Mouse (Mus musculus): ENCODE data around the gene Agxt2. TPM values are rescaled to one million over a fixed set of nuclear protein-coding genes. Genes with fewer than 3 reads are reported as not detected.

Gene Agxt2
- polyA plus RNA-seq (2014; fragmentation: Illumina TruSeq; extraction: RNeasy Lipid Tissue Mini Kit (QIAGEN cat#74804); ENCODE audit: insufficient read depth, low read depth, low replicate concordance): not detected

GRCm38 (mm10) chr15:10358039-10358948 lies at the start of gene Agxt2:
TSS of gene Agxt2 (plus strand) at chr15:10358532.

GRCm38 (mm10) chr15:10325080-10325479 lies 33.3 kb upstream of the Agxt2 start, which contains the start of gene Gm21973:
TSS of gene Gm21973 (plus strand) at chr15:10325380.

Other genes with a start within 250 kb of the Agxt2 start
- gene Prlr, start 181.3 kb upstream of the Agxt2 start, polyA plus RNA-seq (2014; fragmentation: Illumina TruSeq; extraction: RNeasy Lipid Tissue Mini Kit (QIAGEN cat#74804); ENCODE audit: insufficient read depth, low read depth, low replicate concordance): 0.19 TPM
- gene Gm21973, start 33.2 kb upstream of the Agxt2 start, polyA plus RNA-seq (2014; fragmentation: Illumina TruSeq; extraction: RNeasy Lipid Tissue Mini Kit (QIAGEN cat#74804); ENCODE audit: insufficient read depth, low read depth, low replicate concordance): not detected
- 15.6 TPM for gene Dnajc21, start 112.0 kb downstream of the Agxt2 start, polyA plus RNA-seq (2014; fragmentation: Illumina TruSeq; extraction: RNeasy Lipid Tissue Mini Kit (QIAGEN cat#74804); ENCODE audit: insufficient read depth, low read depth, low replicate concordance)
- gene Brix1, start 127.4 kb downstream of the Agxt2 start, polyA plus RNA-seq (2014; fragmentation: Illumina TruSeq; extraction: RNeasy Lipid Tissue Mini Kit (QIAGEN cat#74804); ENCODE audit: insufficient read depth, low read depth, low replicate concordance): 18.7 TPM
- 13.7 TPM for gene Rad1, start 127.5 kb downstream of the Agxt2 start, polyA plus RNA-seq (2014; fragmentation: Illumina TruSeq; extraction: RNeasy Lipid Tissue Mini Kit (QIAGEN cat#74804); ENCODE audit: insufficient read depth, low read depth, low replicate concordance)
- not detected for gene Ttc23l, start 200.1 kb downstream of the Agxt2 start, polyA plus RNA-seq (2014; fragmentation: Illumina TruSeq; extraction: RNeasy Lipid Tissue Mini Kit (QIAGEN cat#74804); ENCODE audit: insufficient read depth, low read depth, low replicate concordance)

Measured in lung, adult 10 weeks (tissue).